Mouse (Mus musculus) brain, embryonic 14.5 days (tissue): Measurements from ENCODE around the gene Phxr2.

Experiments used
- CTCF ChIP-seq: fragments of 200-500 bp; IDR thresholded peaks from 2 replicates; pipeline ENCODE4 v1.5.1; 2012; ENCODE audit warnings: inconsistent platforms, mild to moderate bottlenecking, moderate library complexity, borderline replicate concordance; ENCODE audit not compliant: insufficient read depth, insufficient read length; ENCODE audit errors: extremely low read depth
- POLR2A ChIP-seq: fragments of 200-500 bp; IDR thresholded peaks from 2 replicates; pipeline ENCODE4 v1.6.1; 2012; ENCODE audit warnings: mild to moderate bottlenecking, inconsistent platforms, borderline replicate concordance; ENCODE audit not compliant: poor library complexity, insufficient read depth, insufficient read length, severe bottlenecking; ENCODE audit errors: extremely low read depth

DNA sequence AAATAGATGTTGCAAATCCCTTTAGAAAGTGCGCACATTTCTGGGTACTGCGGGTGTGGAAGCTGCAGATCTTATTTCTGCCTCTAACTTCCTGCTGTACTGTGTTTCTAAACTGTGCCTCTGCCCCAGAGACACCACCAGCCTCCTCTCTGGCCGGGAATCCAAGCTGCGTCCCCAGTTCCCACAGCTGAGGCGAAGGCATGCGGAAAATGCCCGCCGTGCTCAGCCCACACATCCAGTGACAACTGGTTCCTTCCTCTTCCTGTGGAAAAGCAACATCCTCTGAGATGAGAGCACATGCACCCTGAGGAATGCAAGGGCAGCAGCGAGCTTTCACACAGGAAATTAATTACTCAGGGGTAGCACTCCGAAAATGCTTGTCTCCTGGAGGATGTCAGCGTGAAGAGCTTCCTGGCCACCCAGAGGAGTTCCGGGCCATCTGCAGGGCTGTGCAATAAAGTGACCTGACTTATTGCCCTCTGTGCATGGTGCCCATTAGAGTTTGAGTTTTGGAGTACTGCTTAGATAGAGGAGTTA is 45.9 kb upstream of the Phxr2 start:
- TF ChIP-seq CTCF (peak; percentile 11; the same call in 1 of the 2 replicates), POLR2A (no peak)
